Mouse (Mus musculus) liver, adult 2 months (tissue): Measurements from ENCODE around the gene Nck2. TPM values are rescaled to one million over a fixed set of nuclear protein-coding genes. Genes with fewer than 3 reads are reported as not detected.
"Not testable (repeated sequence)": the region's sequence is repeated elsewhere in the genome, so short reads cannot be mapped to it uniquely, and the experiment has no call there.

Experiments
- DNase-seq: peaks from one replicate; pipeline ENCODE4 v3.0.0-alpha.2; 2011; ENCODE audit warnings: low read depth, low spot score; ENCODE audit errors: extremely low read depth
- H3K27ac ChIP-seq: fragments of 200-500 bp; replicated peaks from 2 replicates; pipeline ENCODE4 v1.5.1; 2012; ENCODE audit warnings: low read depth, mild to moderate bottlenecking, control low read depth, inconsistent platforms, low read length; ENCODE audit not compliant: insufficient read depth
- H3K27me3 ChIP-seq: fragments of 200-500 bp; 2 replicates; pipeline ENCODE4 v1.6.1; 2012; ENCODE audit warnings: mild to moderate bottlenecking, moderate library complexity, low read length, inconsistent platforms; ENCODE audit not compliant: control insufficient read depth, insufficient read depth
- H3K36me3 ChIP-seq: fragments of 200-500 bp; 2 replicates; pipeline ENCODE4 v1.6.1; 2012; ENCODE audit warnings: low read length, inconsistent platforms; ENCODE audit not compliant: control insufficient read depth, insufficient read depth
- H3K4me1 ChIP-seq: fragments of 200-500 bp; 2 replicates; pipeline ENCODE4 v1.6.1; 2011; ENCODE audit warnings: low read length; ENCODE audit not compliant: control insufficient read depth, insufficient read depth
- H3K4me3 ChIP-seq: fragments of 200-500 bp; 2 replicates; pipeline ENCODE4 v1.5.1; 2011; ENCODE audit warnings: low read depth, mild to moderate bottlenecking, control low read depth, low read length, moderate library complexity; ENCODE audit not compliant: insufficient read depth
- H3K79me2 ChIP-seq: fragments of 200-500 bp; 2 replicates; pipeline ENCODE4 v1.6.1; 2012; ENCODE audit warnings: inconsistent platforms, mild to moderate bottlenecking, low read length, moderate library complexity; ENCODE audit not compliant: control insufficient read depth, insufficient read depth
- H3K9ac ChIP-seq: fragments of 200-500 bp; 2 replicates; pipeline ENCODE4 v1.6.1; 2012; ENCODE audit warnings: low read depth, mild to moderate bottlenecking, control low read depth, inconsistent platforms, low read length
- CTCF ChIP-seq: fragments of 200-500 bp; IDR thresholded peaks from 2 replicates; pipeline ENCODE4 v1.5.1; 2011; ENCODE audit warnings: low read depth, low read length, control low read depth
- POLR2A ChIP-seq: fragments of 200-500 bp; IDR thresholded peaks from 2 replicates; pipeline ENCODE4 v1.6.1; 2011; ENCODE audit warnings: low read length, control low read depth; ENCODE audit not compliant: insufficient read depth; ENCODE audit errors: extremely low read depth
- WGBS: fragments of 180-500 bp; shearing (Covaris S2); methylation state at CpG from one replicate; pipeline ENCODE4 v1.1.7; 2018; 5-methylcytosine and 5-hydroxymethylcytosine counted together
- polyA plus RNA-seq: library from polyadenylated mRNA; depleted of rRNA; stranded (reverse); fragments of >200 nt; gene quantifications from 2 replicates; pipeline ENCODE4 v1.2.3, GENCODE M21; 2012
- total RNA-seq: library from RNA; depleted of rRNA; stranded (reverse); fragments of >200 nt; gene quantifications from 2 replicates; pipeline ENCODE4 v1.2.3, GENCODE M21; 2014

Gene Nck2
- total and polyA plus RNA-seq, 2 experiments = 2.5 to 3.0 TPM

DNA sequence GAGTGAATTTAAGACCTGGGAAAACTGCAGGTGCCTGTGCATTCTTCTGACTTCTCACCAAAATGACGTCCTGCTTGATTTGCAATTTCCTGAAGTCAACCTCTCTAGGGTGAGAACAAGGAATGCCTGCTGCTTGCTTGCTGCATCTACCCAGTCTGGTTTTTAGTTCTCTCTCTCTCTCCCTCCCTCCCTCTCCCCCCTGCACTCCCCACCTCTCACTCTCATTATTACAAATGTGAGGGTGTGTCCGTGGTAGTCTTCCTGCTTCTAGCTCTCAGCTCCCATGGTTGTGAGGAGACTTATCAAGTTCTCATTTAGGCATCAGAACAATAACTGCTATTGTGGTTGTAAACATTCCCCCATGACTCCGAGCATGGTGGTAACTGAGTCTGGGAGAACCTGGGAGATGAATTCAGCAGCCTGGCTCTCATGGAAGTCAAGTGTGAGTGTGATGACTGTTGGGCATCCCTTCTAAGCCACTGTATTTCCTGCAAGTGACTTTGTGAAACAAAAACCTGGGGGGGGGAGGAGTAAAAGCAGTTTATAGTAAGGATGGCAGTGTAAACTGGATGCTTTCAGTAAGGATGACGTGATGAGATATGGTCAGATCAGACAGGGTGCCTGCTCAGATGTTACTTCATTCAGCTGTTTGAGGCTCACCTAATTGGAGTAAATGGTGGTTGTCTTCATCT, 95.5 kb downstream of the Nck2 start:
- WGBS = 93% methylated on average over 4 of the region's 4 CpGs
- TF ChIP-seq CTCF (no peak), POLR2A (no peak)
- Histone ChIP-seq H3K27me3 (no peaks in the 10 kb centered on the region), H3K79me2 (no peaks in the 10 kb centered on the region), H3K9ac (no peak overlapping the region), H3K4me3 (no peak overlapping the region), H3K36me3 (no peaks in the 10 kb centered on the region; the same call in 1 of the 2 replicates), H3K4me1 (peaks cover under 1% of the 10 kb centered on the region), H3K27ac (no peak overlapping the region)
- no peak for DNase-seq

GRCm38 (mm10) chr1:43542339-43542738, 98.0 kb downstream of the Nck2 start:
- DNase-seq = no peak
- Histone ChIP-seq H3K27ac (no peak overlapping the region), H3K4me1 (no peaks in the 10 kb centered on the region), H3K36me3 (no peaks in the 10 kb centered on the region), H3K79me2 (no peaks in the 10 kb centered on the region; the same call in 1 of the 2 replicates), H3K27me3 (no peaks in the 10 kb centered on the region), H3K4me3 (no peak overlapping the region), H3K9ac (no peak overlapping the region)
- WGBS = 86% methylated on average over 4 of the region's 4 CpGs
- TF ChIP-seq POLR2A (no peak), CTCF (no peak)

DNA sequence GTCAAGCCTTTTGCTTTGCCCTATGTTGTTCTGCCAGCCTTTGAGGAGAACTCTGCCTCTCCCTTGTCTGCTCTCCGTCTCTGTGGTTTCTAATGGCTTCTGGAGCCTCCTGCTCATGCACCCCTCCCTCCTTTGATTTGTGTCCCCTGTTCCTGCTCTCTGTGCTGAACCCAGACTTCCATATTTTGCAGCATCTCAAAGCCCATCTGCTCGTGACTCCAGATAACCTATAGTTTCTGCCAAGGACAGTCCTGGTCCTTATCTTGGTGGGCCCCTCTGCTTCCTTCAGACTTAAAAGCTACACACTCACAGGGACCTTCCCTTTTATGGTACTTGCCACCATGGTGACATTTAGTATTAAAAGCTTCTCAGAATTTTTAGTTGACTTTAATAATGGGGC, 103.3 kb downstream of the Nck2 start:
- WGBS = 89% methylated on average over 2 of the region's 2 CpGs
- TF ChIP-seq POLR2A (no peak), CTCF (no peak)
- Histone ChIP-seq H3K9ac (no peak overlapping the region), H3K27ac (no peak overlapping the region), H3K79me2 (no peaks in the 10 kb centered on the region; the same call in 1 of the 2 replicates), H3K4me3 (no peak overlapping the region), H3K27me3 (no peaks in the 10 kb centered on the region), H3K4me1 (no peaks in the 10 kb centered on the region), H3K36me3 (no peaks in the 10 kb centered on the region)
- no peak for DNase-seq

DNA sequence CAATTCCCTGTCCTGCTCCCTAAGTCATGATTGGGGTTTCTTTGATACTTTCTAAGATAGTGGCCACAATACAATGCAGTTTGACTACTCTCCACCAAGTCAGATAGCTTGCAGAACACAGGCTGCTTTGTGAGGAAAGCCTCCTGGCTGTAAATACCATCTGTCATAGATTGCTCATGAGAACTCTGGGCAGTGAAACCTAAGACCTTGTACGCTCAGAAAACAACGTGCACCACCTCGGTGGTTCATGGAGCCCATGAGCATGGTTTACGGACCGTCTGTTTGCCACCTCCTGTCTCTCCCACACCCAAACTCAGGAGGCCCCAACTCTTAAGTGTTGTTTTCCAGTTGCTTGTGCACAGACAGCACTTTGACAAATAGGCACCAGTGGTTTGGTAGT, 104.4 kb downstream of the Nck2 start:
- no peak for DNase-seq
- Histone ChIP-seq H3K27ac (no peak overlapping the region), H3K79me2 (no peaks in the 10 kb centered on the region; the same call in 1 of the 2 replicates), H3K4me1 (no peaks in the 10 kb centered on the region), H3K4me3 (no peak overlapping the region), H3K27me3 (no peaks in the 10 kb centered on the region), H3K9ac (no peak overlapping the region), H3K36me3 (no peaks in the 10 kb centered on the region)
- TF ChIP-seq CTCF = no peak
- TF ChIP-seq POLR2A = no peak
- WGBS = 91% methylated on average over 5 of the region's 5 CpGs

- no peaks in the 10 kb centered on the region for H3K27me3 ChIP-seq
- TF ChIP-seq POLR2A (no peak), CTCF (no peak)
- no peaks in the 10 kb centered on the region for H3K36me3 ChIP-seq
- no peak for DNase-seq
- no peak overlapping the region for H3K27ac ChIP-seq
- 92% methylated on average over 3 of the region's 3 CpGs for whole genome bisulfite sequencing
- H3K4me1 ChIP-seq = no peaks in the 10 kb centered on the region
- H3K79me2 ChIP-seq = no peaks in the 10 kb centered on the region
- no peak overlapping the region for H3K9ac ChIP-seq
- no peak overlapping the region for H3K4me3 ChIP-seq
These were observed 106.1 kb downstream of the Nck2 start for GRCm38 (mm10) chr1:43550525-43550924.

GRCm38 (mm10) chr1:43553989-43554679, 109.8 kb downstream of the Nck2 start:
- H3K27ac ChIP-seq, H3K36me3 ChIP-seq, H3K4me3 ChIP-seq, H3K27me3 ChIP-seq, H3K4me1 ChIP-seq, H3K9ac ChIP-seq, DNase-seq, H3K79me2 ChIP-seq: not testable (repeated sequence)
- WGBS = 94% methylated on average over 37 of the region's 37 CpGs
